Mouse (Mus musculus) adrenal gland, postnatal 10 days (tissue): ENCODE data around the gene Foxn3. TPM values are rescaled to one million over a fixed set of nuclear protein-coding genes. Genes with fewer than 3 reads are reported as not detected.

Source experiments
- DNase-seq: peaks from one replicate; pipeline ENCODE4 v3.0.0; 2021; ENCODE audit warnings: mixed read lengths
- total RNA-seq, 2 experiments: library from RNA; stranded (reverse); gene quantifications; 2 replicates each; pipeline ENCODE4 v1.2.3; 2021

Gene Foxn3
- total RNA-seq, 2 experiments from 2014 or later: 77.7 to 98.2 TPM

- DNase-seq: no peak
Measured at GRCm38 (mm10) chr12:99292152-99292551, 271.2 kb downstream of the Foxn3 start.

DNA sequence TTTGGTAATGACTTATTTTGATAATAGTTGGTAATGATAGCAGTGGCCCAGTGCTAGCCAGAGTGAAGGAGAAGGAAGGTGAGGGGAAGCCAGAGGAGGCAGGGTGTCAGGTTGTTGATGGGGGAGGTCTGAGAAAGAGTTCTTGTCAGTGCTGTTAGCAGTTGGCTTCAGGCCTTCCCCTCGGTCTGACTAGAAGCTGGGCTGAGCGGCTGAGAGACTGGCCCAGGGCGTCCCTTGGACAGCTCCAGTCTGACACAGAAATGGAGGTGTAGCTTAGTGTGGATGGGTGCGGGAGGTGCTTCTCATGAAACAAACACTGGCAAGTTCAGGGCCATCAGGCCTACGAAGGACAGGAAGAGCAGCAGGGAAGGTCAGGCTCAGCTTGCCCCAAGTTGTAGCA lies 276.3 kb downstream of the Foxn3 start:
- no peak for DNase-seq

DNA sequence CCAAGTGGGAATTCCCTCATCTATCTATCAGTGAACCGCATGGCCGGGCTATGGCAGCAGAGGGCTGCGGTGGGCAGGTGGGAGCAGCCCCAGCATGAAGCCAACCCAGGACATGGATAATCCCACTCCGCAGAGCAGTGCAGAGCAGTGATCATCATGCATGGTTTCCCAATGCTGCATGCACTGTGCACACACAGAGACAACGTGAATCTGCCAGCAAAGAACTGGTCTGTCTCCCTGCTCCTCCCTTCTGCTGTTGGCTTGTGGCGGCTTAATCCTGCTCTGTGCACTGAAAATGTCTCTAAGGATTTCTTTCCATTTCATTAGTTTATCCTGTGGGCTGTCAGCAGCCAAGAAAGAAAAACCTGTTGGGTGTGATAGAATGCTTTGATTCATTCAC lies 276.7 kb downstream of the Foxn3 start:
- no peak for DNase-seq

GRCm38 (mm10) chr12:99285656-99286055 lies 277.7 kb downstream of the Foxn3 start:
- no peak for DNase-seq

- DNase-seq: no peak
Measured at GRCm38 (mm10) chr12:99285199-99285598, 278.2 kb downstream of the Foxn3 start.

DNA sequence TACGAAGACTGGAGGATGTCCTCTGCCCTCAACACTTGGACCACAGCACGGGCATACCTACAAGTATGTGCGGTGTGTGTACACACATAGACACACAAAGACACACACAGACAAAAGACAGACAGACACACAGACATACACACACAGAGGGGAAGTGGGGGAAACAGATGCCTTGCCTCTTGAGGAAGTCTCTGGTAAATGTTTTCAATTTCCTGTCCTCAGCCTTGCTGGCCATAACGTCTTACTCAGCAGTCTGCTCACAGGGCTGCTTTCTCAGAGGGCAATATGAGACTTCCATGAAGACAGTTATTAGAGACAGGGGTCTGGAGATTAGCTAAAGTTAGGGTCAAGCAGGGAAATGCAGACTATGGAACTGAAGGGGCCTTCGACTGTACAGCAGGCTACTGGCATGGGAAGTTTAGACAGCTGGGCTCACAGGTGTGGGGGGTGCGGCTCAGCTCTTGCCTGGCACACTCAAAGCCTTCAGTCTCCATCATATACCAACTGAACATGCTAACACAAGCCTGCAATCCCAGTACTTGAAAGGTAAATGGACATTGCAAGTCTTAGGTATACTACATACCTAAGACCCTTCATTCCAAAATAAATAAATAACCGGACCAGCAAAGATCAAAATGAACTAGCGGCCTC lies 278.8 kb downstream of the Foxn3 start:
- no peak for DNase-seq

- DNase-seq: no peak
Measured at GRCm38 (mm10) chr12:99280826-99281225, 282.6 kb downstream of the Foxn3 start.

DNA sequence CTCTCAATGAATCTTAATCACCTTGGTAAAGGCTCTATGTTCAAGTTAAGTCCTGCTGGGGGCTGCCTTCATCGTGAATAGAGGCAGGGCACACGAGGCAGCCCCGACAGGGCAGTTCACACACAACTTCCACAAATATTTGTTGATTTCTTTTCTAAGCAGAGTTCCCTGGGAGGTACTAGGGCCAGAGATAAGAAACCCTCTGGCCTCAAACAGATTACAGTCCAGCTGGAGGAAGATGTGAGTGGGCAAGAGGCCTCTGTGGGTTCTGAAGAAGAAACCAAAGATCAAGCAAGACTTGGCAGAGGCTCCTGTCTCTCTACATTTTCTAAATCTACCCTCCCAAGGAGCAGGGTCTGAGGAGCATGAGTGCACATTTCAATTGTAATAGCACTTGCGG lies 283.1 kb downstream of the Foxn3 start:
- no peak for DNase-seq

DNA sequence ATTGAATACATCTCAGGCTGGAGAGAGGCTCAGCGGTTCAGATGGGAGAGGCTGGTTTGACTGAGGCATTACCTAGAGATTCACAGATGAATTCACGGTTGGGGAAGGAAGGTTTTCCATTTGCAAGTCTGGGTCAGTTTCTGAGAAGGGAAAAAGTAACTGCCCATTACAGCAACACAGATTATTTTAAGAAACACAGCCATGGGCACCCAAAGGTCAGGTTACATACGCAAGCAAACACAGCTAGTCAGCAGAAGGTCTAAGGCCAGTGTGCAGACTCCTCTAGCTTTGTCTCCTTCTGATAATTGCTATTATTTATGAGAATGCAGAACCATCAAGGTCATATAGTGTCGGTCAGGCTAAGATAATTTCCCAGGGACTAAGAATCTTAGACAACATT lies 284.0 kb downstream of the Foxn3 start:
- DNase-seq: peak; percentile 27

- DNase-seq: no peak
Measured at GRCm38 (mm10) chr12:99274589-99274988, 288.8 kb downstream of the Foxn3 start.

DNA sequence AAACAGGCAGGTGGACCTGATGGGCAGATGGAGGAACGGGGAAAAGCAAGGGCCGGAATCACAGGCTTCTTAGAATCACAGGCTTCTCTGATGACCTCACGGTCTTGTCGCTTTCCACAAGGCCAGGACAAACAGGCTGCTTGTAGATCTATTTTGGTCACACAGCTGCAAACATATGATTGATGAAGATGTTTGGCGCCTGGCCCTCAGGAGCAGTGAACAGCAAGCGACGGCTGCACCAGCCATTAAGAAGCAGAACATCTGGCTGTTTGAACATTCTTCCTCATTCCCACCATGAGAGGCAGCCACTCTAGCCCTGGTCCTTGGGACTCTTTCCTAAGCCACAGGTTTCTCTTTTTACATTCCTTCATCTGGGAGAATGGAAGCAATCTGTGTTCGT lies 294.0 kb downstream of the Foxn3 start:
- DNase-seq: peak; percentile 64

GRCm38 (mm10) chr12:99268954-99269353 lies 294.4 kb downstream of the Foxn3 start:
- no peak for DNase-seq

DNA sequence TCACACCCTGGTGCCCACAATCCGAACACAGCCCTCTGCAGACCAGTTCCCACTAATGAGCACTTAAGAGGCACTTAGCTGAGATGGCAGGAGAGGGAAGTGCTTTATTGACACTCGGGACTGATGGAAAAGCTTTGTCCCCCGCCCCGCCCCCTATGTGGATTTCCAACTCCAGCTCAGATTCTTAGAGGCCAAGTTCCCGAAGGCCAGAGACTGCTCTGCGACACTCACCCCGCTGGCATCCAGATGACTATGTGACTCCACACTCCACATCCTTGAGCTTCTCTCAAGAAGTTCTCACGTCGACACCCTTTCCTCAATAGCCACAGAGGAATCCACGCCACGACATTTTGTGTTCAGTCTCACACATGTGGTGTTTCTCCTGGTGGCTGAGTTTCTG lies 295.6 kb downstream of the Foxn3 start:
- DNase-seq: peak; percentile 39

DNA sequence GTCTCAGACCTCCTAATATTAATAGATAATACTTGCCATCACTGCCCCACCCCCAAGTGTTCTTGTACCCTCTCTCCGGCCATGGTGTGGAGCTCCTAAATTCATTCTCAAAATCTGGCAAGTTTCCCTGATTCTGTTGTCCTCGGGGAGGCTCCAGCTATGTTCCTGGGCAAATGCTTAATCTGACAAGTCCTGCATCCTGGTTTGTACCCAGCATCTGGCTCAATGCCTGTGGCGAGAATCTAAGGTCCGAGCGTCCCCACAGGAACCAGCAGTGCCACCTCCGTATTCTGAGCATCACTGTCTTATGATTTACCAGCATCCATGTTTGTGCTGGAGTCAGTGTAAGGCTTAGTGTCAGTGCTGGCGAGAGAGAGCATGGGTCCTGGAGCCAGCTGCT lies 296.9 kb downstream of the Foxn3 start:
- no peak for DNase-seq

DNA sequence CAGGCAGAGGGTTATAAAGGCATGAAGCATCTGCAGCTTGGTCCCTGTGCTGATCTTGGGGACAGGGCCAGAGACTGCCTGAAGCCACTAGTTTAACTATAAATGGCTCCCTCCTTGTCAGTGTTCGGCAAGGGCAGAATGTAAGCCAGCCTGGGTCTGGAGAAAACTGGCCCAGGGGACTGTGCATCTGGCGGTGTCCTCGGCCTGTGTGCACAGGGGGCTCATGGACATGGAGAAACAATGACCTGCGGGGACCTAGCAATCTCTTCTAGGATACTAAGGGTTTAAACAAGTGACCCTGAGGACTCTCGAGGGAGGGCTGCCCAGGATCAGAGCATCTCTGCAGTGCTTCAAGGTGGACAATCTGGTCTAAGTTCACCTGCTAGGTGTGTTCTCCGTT lies 297.6 kb downstream of the Foxn3 start:
- DNase-seq: no peak

- no peak for DNase-seq
Measured at GRCm38 (mm10) chr12:99264386-99264785, 299.0 kb downstream of the Foxn3 start.

DNA sequence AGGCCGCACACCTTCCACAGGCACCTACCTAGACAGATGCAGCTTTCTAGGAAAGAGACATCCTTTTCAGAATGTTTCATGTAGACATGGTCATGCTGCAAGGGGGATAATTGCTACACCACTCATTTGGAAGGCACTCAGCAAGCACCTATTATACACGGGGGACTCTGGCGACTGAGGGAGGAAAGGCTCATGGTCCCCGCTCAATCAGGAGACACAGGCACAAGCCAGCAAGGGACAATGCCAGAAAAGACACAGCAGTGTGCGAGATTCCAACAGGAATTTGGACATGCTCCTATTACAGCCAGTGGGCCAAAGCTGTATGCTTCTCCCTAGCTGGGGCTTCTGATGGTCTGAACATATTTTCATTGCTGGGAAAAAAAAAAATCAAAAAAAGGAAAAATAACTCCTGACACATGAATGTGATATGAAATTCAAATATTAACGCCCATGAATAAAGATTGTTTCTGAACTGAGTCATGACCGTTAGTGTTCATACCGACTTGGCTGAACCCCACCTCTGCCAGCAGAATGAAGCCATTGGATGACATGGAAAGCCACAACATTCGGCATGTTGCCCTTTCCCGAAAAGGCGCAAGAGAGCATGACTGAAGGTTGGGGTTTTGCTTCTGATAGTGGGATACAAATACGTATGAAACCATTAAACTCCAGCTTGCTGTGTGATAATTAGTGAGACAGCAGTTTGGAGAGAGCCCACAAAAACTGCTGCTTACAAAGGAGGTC lies 299.6 kb downstream of the Foxn3 start:
- DNase-seq: no peak

GRCm38 (mm10) chr12:99262840-99263239 lies 300.5 kb downstream of the Foxn3 start:
- DNase-seq: no peak

DNA sequence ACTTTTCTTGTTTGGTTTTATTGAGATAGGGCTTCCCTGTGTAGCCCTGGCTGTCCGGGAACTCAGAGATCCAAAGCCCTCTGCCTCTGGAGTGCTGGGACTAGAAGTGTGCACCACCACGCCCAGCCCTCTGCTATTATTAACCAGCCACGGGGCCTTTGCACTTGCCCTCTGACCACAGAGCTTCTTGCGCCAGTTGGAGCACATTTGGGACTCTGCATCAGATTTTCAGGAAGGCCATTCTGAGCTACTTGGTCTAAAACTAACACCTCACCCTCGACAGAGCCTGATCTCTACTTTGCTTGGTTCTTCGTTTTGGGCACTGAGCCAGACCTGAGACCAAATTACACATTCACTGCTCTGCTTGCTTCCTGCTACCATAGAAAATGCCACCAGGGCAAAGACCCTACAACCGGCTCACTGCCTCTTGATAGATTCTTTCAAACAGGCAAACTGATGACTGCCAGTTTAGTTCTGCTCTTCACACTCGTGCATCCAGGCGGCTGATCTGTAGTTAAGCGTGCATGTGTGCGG lies 301.2 kb downstream of the Foxn3 start:
- DNase-seq: no peak

- no peak for DNase-seq
Measured at GRCm38 (mm10) chr12:99260171-99260570, 303.2 kb downstream of the Foxn3 start.

DNA sequence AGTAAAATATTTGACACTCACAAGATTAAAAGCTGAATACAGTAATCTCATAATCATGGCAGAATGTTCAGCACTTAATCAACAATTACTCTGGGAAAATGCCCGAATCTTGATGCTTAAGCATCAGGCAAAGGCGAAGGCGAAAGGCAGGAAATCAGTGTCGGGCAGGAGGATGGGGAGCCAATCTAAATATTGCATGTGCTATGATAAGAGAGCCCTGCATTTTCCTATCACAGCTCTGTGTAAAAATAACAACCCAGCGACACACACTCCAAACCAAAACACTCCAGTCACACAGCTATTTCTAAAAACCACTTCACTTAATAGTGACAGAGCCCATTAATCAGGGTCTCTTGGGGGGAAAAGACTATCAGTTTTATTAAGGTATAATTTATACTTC lies 305.8 kb downstream of the Foxn3 start:
- DNase-seq: no peak

DNA sequence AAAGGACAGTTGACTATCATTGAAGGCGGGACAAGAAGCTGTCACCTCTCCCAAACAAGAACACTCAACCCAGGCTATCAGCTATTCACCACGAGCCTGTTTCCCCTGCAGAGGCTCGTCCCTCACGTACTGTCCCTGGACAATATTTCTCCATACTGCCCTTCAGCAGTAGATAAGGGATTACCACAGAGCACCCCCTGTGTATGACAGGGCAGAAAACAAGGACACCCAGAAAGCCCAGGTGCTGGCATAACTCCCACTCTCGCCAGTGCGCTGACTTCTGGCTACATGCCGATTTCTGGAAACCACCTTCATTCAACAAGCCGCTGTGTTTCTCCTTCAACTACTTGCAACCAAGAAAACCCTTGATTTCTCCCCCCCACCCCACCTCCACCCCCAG lies 306.4 kb downstream of the Foxn3 start:
- peak; percentile 59 for DNase-seq

- DNase-seq: no peak
Measured at GRCm38 (mm10) chr12:99256463-99256862, 306.9 kb downstream of the Foxn3 start.

DNA sequence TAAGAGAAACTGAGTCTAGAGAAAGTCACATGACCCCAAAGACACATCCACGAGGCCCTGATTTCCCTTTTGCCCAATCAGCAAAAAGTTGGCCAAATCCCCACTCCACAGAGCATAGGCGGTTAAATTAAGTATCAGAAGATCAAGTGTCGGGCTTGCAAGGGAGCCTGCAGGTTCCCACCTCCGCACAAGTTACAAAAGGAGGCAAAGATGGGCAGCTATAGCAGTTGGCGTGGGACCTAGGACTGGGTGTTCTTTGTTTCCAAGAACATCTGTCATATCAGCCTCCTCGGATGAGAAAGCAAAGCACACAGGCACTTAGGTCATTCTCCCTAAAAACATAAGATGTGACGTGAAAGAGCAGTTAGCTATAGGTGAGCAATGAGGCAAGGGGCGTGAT lies 308.9 kb downstream of the Foxn3 start:
- no peak for DNase-seq
